Mouse (Mus musculus) urinary bladder, postnatal 10 days (tissue): ENCODE results near the gene Blm.
"Not testable (repeated sequence)": the region's sequence is repeated elsewhere in the genome, so short reads cannot be mapped to it uniquely, and the experiment has no call there.

ENCODE experiments used
- DNase-seq: peaks from one replicate; pipeline ENCODE4 v3.0.0; 2022; ENCODE audit warnings: low spot score

Gene Blm

GRCm38 (mm10) chr7:80531087-80531486 is 3.8 kb downstream of the Blm start:
- no peak for DNase-seq

- no peak for DNase-seq
Measured at GRCm38 (mm10) chr7:80530646-80531045, 4.3 kb downstream of the Blm start.

GRCm38 (mm10) chr7:80526698-80527097 is 8.2 kb downstream of the Blm start:
- DNase-seq = no peak

- no peak for DNase-seq
Measured at GRCm38 (mm10) chr7:80512408-80513085, 22.4 kb downstream of the Blm start.

GRCm38 (mm10) chr7:80507697-80508096 is 27.2 kb downstream of the Blm start:
- not testable (repeated sequence) for DNase-seq

- no peak for DNase-seq
Measured at GRCm38 (mm10) chr7:80506007-80506406, 28.9 kb downstream of the Blm start.

GRCm38 (mm10) chr7:80504920-80505319 is 30.0 kb downstream of the Blm start:
- no peak for DNase-seq

GRCm38 (mm10) chr7:80501006-80501405 is 33.9 kb downstream of the Blm start:
- DNase-seq = no peak

GRCm38 (mm10) chr7:80500099-80500498 is 34.8 kb downstream of the Blm start:
- no peak for DNase-seq

- no peak for DNase-seq
Measured at GRCm38 (mm10) chr7:80499190-80499962, 35.5 kb downstream of the Blm start.

GRCm38 (mm10) chr7:80496656-80497055 is 38.3 kb downstream of the Blm start:
- no peak for DNase-seq

- DNase-seq = no peak
Measured at GRCm38 (mm10) chr7:80495210-80495609, 39.7 kb downstream of the Blm start.

GRCm38 (mm10) chr7:80491995-80492394 is 42.9 kb downstream of the Blm start:
- DNase-seq = no peak

GRCm38 (mm10) chr7:80491086-80491485 is 43.8 kb downstream of the Blm start:
- no peak for DNase-seq

GRCm38 (mm10) chr7:80490351-80490750 is 44.6 kb downstream of the Blm start:
- no peak for DNase-seq

- DNase-seq = no peak
Measured at GRCm38 (mm10) chr7:80489445-80489844, 45.5 kb downstream of the Blm start.

GRCm38 (mm10) chr7:80487239-80487638 is 47.7 kb downstream of the Blm start:
- DNase-seq = no peak

- no peak for DNase-seq
Measured at GRCm38 (mm10) chr7:80480097-80480496, 54.8 kb downstream of the Blm start.

- no peak for DNase-seq
Measured at GRCm38 (mm10) chr7:80473837-80474236, 61.1 kb downstream of the Blm start.

GRCm38 (mm10) chr7:80468851-80469250 is 66.1 kb downstream of the Blm start:
- DNase-seq = no peak

GRCm38 (mm10) chr7:80467334-80467733 is 67.6 kb downstream of the Blm start:
- no peak for DNase-seq

- DNase-seq = no peak
Measured at GRCm38 (mm10) chr7:80464831-80465230, 70.1 kb downstream of the Blm start.

- no peak for DNase-seq
Measured at GRCm38 (mm10) chr7:80461891-80462290, 73.0 kb downstream of the Blm start.

- DNase-seq = no peak
Measured at GRCm38 (mm10) chr7:80460892-80461291, 74.0 kb downstream of the Blm start.
